Mouse (Mus musculus) MEL-GATA-1-ER (cell line): Measurements from ENCODE around the gene Prmt3.

Experiments
- DNase-seq: peaks from one replicate; pipeline ENCODE4 v3.0.0-alpha.2; 2012; ENCODE audit warnings: low read depth; ENCODE audit errors: extremely low read depth

Gene Prmt3

DNA sequence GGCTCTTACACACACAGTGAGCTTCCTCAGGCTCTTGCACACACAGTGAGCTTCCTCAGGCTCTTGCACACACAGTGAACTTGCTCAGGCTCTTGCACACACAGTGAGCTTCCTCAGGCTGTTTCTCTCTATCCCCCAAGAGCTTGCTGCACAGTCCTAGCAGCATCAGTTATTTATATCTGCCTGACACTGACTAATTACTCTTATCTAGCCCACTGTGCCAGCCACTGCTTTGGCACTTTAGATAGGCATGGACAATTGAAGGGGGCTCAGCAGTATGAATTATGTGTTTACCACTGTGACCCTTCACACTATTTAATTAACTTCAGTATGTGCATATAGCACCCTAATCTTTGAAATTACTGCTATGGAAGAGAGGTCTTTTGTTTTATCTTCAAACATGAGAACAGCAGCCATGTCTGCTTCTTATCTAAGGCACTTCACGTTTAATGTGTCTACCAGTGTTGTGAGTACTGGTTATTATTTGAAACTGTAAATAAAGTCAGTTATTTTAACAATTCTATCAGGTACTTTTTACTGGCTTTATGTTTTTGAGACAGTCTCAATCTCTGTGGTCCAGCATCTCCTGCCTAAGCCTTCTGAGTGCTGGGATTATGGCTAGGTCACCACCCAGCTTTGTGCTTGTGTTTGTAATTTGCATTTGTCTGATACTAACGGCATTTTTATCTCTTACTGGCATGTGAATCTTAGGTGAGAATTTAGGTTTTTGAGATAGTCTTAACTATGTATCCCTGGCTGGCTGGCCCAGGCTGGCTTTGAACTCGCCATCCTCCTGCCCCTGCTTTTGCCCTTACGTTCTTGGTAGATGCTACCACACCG, 75.4 kb downstream of the Prmt3 start:
- no peak for DNase-seq

DNA sequence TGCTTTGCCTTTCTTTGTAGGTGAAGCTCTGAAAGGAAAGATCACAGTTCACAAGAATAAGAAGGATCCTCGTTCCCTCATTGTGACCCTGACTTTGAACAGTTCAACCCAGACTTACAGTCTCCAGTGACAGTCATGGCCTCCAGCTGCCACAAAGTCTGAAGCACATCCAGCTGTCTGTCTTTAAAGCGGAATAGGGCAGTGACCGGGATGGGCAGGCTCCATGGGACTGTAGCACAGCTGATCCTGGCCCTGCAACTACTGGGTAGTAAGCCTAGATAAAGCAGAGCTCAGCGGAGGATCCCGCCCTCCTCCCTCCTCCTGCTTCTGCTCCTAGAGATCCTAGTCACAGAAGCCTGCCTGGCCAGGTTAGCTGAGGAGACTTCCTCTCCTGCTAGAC, 79.2 kb downstream of the Prmt3 start:
- no peak for DNase-seq

DNA sequence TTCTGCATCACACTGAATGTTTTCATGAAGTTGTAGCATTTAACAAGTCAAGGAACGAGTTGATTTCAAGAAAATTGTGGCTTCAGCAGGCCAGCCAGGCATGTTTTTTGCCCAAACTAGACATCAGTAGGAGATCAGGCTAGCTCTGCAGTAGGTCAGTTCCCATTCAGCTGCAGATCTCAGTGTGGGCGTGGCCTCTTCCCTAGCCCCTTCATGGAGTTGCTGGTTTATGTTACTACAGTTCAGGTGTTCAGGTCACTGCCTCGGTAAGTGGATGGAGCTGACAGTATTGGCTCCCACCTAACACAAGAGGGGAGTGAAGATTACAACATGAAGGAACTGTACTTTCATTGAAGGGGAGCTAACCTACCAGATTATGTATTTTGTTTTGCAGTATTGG, 80.1 kb downstream of the Prmt3 start:
- no peak for DNase-seq

DNA sequence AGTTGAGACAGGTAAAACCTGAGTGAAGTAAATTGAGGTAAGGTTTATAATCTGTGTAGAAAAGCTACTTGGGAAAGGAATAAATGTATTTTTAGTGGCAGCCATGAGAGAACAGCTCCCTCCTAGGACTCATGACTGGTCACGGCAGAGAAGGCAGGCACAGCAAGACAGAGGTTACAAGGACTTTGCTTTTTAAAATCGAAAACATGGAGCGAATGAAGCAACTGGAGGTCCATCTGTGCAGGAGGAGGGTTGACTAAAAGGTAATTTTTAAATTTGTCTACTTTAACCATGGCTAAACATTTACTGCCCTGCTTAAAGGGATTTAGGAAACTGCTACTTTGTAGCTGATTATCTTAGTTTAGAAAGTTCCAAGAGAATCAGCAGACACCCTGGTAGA, 81.7 kb downstream of the Prmt3 start:
- no peak for DNase-seq

DNA sequence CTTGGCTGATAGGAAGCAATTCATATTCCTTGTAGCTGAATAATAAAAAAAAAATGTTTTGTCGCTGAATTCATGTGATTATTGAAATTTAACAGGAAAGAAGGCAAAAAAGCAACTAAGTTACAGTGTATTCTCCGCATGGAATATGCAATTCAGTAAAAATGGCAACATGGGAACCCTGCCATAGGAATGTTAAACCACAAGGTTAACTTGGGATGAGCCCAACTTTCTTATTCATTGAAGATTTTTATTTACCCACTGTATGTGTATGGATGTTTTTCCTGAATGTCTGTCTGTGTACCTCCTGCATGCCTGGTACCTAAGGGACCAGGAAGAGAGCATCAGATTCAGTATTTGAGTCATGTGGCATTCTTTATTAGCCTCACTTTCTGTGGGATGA, 83.0 kb downstream of the Prmt3 start:
- no peak for DNase-seq

DNA sequence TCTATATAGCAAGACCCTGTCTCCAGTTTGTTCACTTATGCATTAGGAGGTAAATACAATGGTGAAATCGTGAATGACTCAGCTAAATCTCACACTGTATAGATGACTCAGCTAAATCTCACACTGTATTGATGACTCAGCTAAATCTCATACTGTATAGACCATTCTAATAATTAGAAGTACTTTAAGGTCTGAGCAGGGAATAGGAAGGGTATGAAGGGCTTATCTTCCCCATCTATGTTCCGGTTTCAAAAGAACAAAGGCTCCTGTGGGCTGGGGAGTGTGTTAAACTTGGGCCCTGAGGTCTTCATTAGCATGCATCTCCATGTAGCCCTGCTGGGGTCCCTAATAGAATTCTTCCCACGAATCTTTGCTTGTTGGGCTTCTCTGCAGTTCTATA, 85.6 kb downstream of the Prmt3 start:
- DNase-seq = no peak

DNA sequence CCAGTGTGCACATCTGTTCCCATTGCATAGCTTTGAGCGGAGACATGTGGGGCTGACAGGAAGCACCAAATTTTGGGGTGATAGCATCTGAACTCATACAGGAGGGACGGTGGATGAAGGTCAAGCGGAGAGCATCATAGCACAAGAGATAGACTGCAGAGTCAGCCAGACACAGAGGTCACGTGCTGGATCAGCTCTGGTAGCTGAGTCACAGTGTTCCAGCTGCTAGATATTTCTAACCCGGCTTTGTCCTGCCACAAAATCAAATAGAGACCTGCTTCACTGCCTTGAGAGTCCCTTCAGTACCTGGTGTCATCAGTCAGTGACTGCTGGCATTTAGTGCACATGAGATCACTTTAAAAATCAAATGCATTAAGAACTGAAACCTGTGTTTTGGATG, 91.5 kb downstream of the Prmt3 start:
- no peak for DNase-seq

DNA sequence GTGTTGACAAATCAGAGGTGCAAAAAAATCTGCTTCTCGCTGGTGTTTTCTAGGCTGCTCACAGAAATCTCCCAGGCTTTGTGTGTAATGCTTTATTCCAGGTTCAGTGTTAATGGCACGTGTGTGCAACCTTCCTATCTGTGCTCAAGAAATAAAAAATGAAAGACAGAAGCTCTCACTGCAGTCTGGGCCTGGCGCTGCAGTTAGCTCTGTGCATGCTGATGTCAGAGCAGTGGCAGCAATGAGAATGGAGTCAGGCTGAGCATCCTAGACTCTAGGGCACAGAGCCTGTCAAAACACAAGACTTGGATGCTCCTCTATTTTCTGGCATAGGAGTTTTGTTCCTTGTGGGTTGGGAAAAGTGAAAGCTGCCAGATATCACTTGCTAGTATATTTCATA, 92.1 kb downstream of the Prmt3 start:
- DNase-seq = no peak

DNA sequence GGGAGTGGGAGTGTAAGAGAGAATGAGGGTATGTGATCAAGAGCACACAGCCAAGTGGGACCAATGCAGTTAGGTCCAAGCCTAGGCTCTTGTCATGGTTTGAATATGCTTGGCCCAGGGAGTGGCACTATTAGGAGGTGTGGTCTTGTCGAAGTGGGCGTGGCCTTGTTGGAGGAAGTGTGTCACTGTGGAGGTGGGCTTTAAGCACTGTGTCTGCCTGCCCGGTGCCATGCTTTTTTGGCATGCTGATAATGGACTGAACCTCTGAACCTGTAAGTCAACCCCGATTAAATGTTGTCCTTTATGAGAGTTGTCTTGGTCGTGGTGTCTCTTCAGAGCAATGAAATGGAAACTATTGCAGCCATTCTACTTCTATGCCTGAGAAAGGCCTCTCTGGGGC, 99.2 kb downstream of the Prmt3 start:
- DNase-seq = no peak

DNA sequence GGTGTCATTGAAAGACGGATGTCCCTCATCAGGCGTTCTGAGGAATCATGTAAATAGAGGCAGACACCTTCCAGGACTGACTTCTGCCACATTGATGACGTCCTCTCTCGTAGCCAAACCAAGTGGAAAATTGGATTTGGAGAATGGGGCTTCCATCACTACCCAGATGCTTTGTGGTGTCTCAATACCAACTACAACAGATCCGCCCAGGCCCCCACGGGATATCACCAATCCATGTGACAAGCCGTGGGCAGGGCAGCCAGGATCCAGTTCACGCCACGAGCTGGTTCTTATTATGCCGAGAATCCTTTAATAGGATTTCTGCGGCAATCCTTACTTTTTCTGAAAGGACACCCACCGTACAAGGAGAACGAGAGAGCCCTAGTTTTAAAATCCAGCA, 100.9 kb downstream of the Prmt3 start:
- DNase-seq = no peak

DNA sequence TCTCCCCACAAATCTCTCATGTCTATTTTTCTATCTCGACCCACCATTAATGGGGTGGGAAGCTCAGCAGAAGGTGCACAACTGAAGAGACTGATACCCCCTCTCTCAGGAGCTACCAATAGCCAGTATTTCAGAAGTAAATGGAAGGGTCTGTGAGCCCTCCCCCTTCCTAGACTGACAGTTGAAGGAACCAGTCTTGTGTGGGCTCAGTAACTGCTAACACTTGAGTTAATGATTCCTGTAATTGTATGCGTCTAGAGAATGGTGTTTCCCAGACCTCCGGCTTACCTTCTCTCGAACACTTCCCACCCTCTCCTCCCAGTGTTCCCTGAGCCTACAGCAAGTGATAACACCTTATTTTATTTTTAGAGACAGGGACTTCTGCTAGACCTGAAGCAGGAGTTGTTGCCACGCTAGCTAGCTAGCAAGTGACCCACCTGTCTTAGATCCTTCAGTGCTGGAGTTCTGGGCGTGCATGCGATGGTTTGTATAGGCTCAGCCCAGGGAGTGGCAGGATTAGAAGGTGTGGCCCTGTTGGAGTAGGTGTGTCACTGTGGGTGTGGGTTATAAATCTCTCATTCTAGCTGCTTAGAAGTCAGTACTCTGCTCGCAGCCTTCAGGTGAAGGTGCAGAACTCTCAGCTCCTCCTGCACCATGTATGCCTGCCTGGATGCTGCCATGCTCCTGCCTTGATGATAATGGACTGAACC, 102.0 kb downstream of the Prmt3 start:
- DNase-seq = no peak

DNA sequence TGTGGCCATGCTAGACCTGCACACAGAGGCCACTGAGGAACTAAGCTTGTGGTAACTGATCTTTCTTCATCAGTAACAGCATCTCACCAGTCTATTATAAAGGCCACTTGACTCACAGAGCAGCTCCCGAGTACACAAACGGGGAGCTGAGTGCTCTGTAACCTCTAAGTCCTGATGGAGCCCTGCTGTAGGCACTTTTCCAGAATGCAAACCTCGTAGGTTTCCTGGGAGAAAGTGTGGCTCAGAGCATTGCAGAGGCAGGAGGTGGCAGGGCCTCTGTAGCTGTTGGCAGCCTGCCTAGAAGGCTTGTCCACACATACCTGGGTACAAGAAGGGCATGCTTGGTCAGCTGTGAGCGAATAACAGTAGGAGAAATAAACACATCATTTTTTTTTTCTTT, 104.1 kb downstream of the Prmt3 start:
- DNase-seq = no peak

DNA sequence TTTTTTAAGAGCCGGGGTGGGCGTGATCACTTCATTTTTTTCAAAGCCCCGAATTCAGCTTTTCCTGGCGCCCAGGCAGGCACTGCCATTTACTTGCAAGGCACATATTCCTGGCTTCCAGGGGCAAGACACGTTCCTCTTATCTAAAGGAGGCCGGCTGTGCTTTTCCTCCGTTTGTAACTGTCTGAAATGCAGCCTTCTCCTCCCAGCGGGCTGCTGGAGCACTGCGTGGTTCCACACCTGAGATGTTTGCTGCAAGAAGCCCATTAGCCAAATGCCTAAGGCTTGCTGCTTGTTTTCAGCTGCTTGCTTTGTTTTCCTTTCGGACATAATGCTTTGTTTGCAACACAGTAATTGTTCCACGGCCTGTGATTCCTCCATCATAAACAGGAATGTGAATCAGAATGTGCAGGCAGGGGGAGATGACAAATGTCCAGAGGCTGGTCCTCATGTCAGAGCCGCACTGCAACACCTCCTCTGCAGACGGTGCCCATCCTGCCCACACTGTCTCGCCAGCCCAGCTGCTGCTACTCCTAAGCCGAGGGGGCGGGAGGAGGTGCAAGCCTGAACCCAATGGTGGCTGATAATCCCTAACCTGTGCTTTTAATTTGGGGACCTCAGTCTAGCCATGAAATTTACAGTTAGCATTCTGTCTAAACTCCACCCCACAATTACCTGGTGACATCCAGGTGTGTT, 104.7 kb downstream of the Prmt3 start:
- no peak for DNase-seq

DNA sequence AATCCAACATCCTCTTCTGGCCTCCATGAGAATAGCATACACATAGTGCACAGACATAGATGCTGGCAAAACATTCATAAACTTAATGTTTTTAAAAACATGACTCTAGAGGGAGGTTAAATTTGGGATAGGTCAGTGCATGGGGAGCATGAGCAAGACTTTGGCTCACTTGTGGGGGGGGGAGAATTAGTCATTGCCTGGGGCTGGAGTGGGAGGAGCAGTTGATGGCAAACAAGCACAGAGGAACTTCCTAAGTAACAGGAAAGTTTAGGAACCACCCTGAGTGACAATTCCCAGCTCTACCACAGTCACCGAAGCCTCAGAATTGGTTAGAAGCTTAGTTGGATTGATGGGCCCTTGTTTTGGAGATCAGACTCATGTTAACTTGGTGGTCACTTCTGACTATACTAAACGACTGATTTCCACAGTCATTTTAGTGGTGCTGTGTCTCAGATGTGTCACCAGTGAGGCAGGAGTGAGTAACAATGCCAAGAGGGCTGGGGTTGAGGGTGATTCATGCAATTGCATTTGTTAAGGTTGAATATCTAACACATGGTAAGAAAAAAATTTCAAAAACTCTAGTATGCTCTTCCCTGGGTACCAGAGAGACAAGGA, 109.7 kb downstream of the Prmt3 start:
- DNase-seq = no peak

DNA sequence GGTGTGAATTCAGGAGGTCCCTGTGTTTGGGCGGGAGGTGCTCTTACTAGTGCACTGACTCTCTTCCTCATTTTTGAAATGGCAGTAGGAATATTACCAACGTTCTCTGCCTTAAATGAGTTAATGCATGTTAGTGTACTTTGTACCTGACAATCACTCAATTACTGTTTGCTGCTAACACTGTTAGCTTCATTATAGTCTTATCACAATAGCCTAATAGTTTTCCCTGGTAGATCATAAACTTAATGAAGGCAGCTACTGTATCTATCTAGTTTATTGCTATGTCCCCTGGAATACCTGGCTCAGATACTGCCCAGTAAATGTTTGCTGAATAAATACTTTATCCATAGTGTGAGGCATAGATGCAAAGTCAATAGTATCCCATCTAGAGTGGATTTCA, 116.6 kb downstream of the Prmt3 start:
- no peak for DNase-seq

DNA sequence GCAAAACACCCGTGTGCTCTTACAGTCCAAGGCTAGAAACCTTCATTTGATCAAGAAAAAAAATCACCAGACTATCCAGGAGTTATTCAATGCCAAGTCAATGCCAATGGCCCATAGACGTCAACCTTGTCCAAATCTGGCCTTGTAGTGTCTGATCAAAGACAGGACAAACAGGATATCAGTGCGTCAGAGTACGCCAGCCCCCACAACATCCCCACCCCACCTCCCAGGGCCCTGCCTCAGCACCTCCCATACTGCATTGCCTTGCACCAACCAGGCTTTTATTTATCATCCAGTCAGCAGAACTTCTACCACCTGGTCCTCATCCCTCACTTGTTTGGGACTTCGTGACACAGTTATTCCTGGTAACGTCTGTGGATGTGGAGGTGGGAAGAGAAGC, 117.2 kb downstream of the Prmt3 start:
- DNase-seq = no peak

DNA sequence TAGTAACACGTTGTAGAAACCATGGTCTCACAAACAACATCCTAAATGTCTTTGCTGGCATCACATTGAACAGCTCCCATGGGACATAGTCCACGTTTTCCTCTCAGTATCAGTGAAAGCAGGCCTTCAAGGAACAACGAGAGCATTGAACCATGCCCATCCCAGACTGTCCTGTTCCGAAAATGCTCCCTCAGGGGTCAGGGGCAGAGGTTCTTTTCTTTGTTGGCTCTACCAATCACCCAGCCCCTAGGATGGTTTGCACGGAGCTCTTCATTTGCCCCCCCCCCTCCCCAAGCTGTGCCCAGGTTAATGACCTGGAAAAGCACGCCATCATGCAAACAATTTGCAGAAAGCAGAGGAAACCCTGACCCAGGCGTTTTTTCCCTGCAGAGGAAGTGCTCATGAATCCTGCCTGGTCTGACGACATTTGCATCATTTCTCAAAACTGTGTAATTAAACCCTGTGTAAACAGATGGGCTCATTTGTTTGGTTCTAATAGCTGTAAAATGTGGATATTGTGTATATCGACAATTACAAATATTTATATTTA, 123.9 kb downstream of the Prmt3 start:
- DNase-seq = no peak

DNA sequence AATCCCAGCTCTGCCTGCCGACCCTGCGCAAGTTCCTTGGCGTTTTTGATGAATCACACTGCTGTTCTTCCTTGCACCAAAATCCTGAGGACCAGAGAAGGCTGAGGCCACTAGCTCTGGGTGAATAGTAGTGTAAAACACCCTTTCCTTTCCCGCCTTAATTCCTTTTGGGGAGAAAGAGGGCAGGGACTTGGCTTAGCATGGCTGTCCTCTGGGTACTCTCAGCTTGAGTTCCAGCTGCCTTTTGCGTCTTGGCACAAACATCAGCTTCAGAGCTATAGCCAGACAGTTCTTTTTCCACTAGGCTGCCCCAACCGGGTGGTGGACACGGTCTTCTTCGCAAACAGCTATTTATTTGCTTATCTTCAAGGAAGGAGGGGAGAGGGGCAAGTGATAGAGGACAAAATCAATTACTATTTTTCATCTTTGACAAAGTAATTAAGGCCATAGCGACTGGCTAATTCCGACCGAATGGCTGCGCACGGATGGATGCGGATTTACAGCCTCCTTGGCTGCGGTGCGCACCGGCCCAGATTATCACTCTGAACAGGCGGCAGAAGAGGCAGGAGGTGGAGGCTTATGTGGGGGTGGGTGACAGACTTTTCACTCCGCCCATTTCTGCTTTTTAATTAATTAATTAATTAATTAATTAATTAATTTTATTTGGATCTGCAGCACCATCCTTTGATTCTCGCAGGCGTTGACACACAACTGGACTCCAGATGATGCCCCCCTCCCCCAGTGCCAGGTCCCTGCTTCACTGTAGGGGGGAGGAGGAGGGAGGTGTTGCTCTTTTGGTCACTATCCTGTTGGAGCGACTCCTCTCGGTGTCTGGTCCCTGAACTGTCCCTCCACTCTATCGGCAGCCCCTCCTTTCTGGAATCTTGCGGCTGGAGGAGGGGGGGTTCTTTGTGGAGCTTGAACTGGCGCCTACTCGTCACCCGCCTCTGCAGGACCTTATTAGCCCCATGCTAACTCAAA, 129.3 kb downstream of the Prmt3 start:
- no peak for DNase-seq
